Mouse (Mus musculus) left cerebral cortex, postnatal 10 days (tissue): ENCODE data around the gene Zfp85. TPM values are rescaled to one million over a fixed set of nuclear protein-coding genes. Genes with fewer than 3 reads are reported as not detected.
"Not testable (repeated sequence)": the region's sequence is repeated elsewhere in the genome, so short reads cannot be mapped to it uniquely, and the experiment has no call there.

ENCODE experiments used
- DNase-seq, 2 experiments: peaks; one replicate each; pipeline ENCODE4 v3.0.0; 2021 to 2022; ENCODE audit warnings: low spot score in 2 of 2, mixed read lengths in 1 of 2; ENCODE audit errors: extremely low spot score in 1 of 2
- intact Hi-C: fragments of 180-260 bp; cut with DNase I; formaldehyde crosslinking; loops from one replicate; pipeline ENCODE4 v1.15.1; 2025
- total RNA-seq, 2 experiments: library from RNA; stranded (reverse); gene quantifications; 2 replicates each; pipeline ENCODE4 v1.2.3; 2021

Zfp85 gene
- 1 to 10 TPM; 5.8 to 6.5 TPM for total RNA-seq

DNA sequence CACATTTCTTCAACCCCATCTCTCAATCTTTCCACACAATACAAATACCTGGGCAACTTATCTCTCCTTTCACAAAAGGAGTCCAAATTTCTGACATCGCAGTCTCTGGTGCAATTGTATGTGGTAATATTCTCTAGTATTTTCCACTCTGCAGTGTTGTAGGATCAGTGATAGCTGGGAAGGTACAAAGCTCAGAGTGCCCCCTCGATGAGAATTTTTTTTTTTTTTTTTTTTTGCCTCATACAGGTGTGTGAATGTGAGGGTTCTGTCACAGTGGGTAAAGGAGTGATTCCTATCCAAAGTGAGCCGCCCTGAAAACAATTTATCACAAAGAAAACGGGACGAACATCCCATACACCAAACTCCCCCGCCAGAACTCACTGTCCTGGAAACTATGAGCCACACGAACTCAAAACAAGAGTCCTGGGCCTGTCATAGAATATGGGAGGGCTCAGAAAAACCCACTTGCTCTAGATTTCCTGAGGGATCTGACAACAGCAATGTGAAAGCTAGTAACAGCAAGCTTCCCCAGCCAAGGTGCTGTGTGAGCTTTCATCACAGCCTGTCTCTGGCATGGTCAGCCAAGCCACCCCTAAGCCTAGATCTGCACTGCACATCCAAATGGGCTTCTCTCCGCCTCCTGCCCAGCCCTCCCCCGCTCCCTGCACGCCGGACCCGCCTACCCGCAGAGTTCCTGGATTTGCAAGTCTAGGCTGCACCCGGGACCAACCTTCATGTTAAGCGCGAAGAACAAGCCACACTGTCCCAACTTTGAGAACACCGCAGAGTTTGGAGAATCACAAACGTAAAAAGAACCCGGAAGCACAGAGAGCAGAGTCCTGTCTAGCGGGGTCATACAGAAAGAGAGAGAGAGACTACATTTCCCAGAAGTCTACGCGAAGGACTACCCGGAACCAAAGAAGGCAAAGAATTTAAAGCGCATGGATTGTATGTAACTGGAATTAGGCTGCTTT, at the start of gene Zfp85:
TSS of gene Zfp85 (minus strand) at position 896 of the 974 bp plus-strand sequence.
- intact Hi-C loops: loop anchor here (10.0 kb wide), 1 partner anchor 60 kb away; the partner anchor contains the start of gene Zfp273
- peak; percentile 47 to 72 for DNase-seq

DNA sequence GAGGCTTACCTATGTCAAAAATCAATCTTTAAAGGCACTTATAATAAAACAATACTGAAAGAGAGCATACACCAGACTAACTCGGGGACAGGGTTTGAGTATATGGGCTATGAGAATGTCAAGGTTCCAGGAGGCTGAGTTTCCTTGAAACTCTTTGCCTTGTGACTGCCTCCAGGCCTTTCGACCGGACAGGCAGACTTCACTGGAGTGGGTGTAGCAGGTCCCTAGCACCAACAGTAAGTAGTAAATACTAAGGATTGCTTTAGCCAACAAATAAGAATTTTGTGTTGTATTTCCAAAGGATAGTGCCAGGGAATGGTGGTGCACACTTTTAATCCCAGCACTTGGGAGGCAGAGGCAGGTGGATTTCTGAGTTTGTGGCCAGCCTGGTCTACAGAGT, 44.1 kb upstream of the Zfp85 start:
- DNase-seq, intact Hi-C loops: not testable (repeated sequence)

DNA sequence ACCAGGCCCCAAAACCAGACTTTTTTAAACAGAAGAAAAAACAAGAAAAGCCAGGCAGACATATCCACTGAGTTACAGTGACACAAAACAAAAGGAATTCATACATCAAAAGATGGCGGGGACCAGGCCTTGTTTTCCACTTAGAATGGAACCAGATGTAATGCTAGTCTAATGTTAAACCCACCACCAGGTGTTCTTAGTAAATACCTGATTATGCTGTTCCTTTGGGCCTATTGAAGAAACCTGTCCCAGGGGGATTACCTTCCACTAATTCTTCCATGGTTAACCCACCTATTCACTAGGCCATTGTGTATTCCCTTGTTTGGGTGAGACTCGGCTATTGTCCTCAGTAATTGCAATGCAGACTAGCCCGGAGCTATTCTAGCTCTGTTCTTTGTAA, 43.6 kb upstream of the Zfp85 start:
- intact Hi-C loops: no loop called here
- DNase-seq: no peak

DNA sequence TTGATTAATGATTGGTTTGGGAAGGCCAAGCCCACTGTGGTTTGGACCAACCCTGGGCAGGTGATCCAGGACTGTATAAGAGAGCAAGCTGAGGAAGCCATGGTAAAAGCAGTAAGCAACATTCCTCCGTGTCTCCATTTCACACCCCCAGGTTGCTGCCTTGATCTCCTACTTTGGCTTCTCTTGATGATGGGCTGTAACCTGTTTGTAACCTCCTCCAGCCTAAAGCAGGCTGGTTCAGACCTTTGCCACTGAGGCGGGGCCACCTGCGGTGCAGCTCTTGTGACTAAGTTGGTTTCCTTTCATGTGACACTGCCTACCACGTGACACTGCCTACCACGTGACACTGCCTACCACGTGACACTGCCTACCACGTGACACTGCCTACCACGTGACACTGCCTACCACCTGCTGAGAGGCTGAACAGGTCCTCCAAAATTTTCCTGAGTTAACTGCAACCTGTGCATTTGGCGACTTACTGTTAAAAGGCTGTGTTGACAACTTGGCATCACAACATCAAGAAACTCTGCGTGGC, 37.0 kb upstream of the Zfp85 start:
- intact Hi-C loops: no loop called here
- DNase-seq: no peak

DNA sequence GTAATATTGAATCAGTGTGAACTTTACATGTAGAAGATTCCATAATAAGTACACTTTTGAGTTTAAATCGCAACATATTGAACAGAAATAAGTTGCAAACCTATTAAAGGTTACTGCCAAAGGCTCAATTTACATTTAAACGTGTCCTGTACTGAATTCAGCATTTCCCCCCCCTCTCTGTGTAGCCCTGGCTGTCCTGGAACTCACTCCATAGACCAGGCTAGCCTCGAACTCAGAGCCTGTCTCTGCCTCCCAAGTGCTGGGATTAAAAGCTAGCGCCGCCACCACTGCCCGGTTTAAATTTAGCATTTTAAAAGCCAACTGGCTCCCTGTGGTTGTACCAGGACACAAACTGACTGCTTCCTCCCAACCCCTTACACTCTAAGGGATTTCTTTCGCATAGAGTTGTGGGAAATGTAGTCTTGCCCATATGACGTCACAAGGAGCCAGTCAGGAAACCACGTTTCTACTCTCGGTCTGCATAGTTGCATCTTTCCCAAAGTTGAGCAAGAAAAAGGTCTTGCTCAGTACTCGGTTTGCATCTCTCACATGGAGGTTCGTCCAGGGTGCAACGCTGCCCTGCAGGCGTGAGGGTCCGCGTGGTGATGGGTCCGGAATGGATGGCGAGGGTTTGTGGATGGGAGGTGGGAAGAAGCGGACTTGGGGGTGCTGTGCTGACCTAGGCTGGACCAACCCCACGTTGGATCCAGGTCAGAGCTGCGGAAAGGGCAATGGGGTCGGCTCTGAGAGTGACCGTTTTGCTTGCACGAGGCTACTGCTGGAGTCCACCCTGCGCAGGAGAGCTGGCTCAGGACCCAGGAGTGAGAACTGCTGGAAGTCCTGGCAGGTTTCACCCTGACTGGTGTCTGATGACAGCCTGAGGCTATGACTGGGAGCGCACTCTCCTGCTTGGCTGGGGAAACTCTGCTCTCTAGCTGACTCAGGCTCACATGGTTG, 24.5 kb upstream of the Zfp85 start, which contains the start of gene Zfp493:
TSS of gene Zfp493 (plus strand) at position 429 of the 957 bp plus-strand sequence.
- intact Hi-C loops: no loop called here
- peak; percentile 50 to 79 for DNase-seq

DNA sequence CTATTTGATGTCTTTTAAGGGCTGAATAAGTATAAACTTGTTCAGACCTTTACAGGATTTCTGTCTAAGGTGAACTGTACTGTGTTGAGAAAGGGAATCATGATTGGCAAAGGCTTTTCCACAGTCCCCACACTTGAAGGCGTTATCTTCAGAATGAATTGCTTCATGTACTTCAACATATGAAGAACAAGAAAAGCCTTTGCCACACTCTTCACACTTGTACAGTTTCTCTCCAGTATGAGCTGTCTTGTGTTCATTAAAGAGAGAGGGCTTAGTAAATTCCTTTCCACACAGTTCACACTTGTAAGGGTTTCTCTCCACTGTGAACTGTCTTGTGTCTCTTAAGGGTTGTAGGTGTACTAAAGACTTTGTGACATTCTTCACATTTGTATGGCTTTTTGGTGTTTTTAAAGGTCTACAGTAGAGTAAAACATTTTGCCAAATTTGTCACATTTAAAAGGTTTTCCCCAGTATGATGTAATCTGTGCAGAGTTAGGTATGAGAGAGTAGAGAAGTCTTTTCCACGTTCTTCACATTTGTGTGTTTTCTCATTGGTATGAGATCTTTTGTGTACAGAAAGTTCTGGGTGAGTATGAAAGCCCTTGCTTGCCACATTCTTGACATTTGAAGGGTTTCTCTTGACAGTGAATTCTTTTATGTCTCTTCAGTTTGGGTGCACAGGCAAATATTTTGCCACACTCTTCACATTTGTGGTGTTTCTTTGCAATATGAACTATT, 8.2 kb upstream of the Zfp85 start:
- no peak for DNase-seq
- intact Hi-C loops: no loop called here

DNA sequence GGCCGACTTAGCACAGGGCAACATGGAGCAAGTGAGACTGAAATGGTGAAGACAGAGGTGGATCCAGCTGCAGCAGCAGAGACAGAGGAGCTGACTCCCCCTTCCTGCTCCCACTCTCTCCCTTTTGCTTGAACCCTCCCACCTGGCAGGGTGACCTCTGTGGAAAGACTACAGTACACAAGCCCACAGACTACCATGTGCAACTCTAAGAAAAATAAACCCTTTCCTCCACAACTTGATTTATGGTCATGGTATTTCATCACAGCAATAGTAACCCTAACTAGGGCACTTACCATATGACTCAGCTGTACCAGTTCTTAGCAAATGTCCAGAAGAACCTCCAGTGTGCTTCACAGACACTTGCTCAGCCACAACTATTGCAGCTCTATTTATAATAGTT, 4.9 kb upstream of the Zfp85 start:
- intact Hi-C loops: loop anchor here (10.0 kb wide), 1 partner anchor 55 kb away; the partner anchor contains the start of gene Zfp273
- no peak for DNase-seq

DNA sequence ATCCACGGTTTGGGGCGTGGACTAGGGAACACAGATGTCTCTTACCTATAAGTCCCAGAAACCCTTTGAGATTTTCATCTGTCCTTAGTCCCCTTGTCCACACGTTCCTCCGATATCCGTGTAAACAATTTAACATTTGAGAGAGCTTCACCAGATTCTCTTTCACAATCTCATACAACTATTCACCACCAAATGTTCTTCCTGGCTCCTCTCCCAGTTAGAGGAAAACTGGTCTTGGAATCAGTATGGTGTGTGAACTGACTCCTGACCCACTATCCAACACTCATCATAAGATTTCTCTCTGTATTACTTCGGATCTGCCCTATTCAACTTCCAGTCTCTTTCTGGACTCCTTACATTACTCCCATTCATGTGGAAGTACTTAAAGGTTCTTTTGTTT, 733 bp upstream of the Zfp85 start:
- intact Hi-C loops: loop anchor here (10.0 kb wide), 1 partner anchor 59 kb away; the partner anchor contains the start of gene Zfp273
- DNase-seq: no peak

DNA sequence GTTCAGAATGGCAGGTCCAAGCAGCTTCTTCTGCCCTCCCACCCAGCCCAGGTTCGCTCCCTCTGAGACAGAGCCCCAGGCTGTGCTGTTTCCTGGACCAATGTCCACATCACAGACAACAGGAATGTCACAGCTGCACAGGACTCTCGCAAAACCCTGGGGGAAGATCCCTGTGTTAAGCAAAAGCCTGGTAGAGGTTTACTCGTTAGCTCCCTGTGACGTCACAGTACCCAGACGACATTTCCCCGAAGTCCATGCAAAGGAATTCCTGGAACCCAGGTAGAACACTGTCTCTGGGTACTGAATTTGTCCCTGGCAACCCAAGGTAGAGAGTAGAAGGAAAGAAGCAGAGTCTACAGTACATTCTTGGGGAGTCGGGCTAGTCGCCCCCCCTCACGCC, 11.1 kb downstream of the Zfp85 start:
- intact Hi-C loops: no loop called here
- DNase-seq: no peak

DNA sequence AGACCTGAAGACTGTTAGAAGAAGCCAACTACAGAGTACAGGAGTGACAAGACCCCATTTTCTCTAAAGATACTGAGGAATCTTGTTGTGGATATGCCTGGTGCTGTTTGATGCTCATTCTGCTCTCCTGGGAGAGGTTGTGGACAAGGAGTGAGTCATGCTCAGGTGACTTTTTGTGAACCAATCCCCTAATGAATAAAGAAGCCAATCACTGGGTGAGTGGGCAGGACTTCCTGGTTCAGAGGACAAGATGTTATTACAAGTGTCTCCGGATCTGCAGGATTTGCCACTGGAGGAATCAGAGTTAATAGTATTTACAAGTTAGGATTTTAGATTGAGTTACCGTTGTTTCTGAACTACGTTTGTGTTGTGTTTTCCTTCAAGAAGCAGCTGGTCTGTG, 12.1 kb downstream of the Zfp85 start:
- DNase-seq: no peak
- intact Hi-C loops: no loop called here

DNA sequence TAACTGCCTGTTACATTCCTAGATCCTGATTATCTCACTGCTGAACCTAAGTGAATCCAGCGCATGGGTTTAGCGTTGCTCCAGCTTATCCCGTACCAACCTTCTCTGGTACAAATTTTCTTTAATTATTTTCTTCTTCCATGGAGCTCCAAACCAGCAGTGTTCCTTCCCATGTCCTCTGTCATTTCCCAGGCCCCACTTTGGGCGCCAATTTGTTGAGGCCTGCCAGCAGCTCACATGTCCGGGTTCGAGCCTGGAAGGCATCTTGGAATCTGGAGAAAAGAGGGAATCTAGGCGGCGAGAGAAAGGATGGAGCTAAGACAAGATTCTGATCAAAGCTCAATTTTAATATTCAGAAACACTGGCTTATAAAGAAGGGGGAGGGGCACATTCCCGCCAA, 20.6 kb downstream of the Zfp85 start:
- DNase-seq, intact Hi-C loops: not testable (repeated sequence)

DNA sequence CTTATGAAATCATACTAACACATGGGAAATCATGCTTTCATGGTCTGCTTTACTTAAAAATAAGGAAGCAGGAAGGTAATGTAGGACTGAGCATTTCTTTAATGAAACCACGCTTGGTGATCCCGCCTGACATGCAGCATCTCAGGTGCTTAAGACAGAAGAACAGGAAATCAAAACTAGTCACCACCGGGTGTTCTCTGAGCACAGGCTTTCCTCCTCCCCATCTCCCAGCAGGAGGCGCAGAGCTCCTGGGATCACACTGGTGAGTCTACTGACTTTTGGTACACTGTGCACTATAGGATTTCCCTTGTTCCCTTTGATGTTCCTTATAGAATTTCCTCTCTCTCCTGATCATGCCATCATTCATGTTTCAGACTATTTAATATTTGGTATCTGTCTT, 25.6 kb downstream of the Zfp85 start:
- DNase-seq: not testable (repeated sequence)

DNA sequence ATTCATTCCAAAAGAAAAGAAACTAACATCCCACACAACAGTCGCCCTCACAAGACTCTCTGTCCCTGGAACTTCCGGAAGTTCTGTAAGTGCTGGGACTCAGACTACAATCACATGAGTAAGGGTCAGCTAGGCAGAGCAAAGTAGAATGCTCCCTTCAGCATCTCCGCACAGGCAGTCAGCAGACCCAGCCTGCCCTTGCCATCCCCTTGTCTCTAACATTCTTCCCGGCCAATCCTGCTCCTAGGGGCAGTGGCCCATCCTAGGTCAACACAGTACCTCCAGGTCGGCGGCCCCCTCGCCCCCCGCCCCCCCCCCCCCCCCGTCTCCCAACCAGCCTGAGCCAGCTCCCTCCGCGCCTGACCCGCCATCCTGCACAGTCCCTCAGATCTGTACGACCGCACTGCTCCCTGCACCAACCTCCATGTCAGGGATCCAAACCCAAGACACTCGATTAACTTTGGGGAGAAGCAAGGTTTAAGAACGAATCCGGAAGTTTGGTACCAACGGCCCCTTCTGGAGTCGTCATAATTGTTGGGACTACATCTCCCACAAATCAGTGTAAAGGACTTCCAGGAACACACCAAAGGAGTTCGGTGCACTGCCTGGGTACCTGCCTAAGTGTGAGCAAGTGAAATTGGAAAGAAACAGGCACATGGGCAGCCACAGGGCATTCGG, 26.2 kb downstream of the Zfp85 start, which contains the start of gene Zfp65:
TSS of gene Zfp65 (minus strand) at position 533 of the 678 bp plus-strand sequence.
- intact Hi-C loops: loop anchor here (10.0 kb wide), 1 partner anchor 116 kb away; no protein-coding TSS in a partner anchor
- peak; percentile 45 to 65 for DNase-seq

More for the DNA sequence above, 25.6 kb downstream of the Zfp85 start:
- intact Hi-C loops: loop anchor here (10.0 kb wide), 1 partner anchor 115 kb away; no protein-coding TSS in a partner anchor

DNA sequence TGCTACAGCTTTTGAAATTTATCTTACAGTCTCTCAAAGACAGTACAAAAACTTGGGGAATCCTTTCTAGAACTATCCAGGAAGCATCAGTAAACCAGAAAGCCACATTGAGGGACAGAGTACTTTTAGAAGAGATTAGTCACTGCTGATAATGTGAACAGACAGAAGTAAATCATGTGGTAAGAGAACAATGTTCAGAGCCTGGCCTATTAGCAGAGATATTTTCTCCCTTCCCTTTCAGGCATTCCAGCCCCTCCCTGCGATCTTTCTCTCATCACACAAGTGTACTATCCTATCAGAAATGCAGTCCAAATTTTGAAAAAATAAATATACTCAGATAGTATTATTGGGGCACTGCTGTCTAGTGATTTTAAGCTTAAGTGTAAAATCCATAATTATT, 26.9 kb downstream of the Zfp85 start:
- intact Hi-C loops: loop anchor here (10.0 kb wide), 1 partner anchor 117 kb away; no protein-coding TSS in a partner anchor
- DNase-seq: no peak

DNA sequence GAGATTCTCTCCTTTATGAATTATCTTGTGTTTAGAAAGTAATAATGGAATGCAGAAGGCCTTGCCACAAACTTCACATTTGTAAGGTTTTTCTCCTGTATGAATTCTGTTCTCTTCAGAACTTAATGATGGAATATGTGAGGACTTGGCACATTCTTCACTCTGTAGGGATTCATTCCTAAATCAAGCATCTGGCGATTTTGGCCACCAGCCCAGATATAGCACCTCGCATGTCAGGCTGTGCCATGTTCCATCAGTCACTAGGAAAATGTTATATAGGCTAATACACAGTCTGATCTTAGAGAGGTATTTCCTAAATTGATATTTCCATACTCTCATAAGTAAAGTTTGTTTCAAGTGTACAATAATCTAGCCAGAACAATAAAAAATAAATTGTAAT, 29.7 kb downstream of the Zfp85 start:
- intact Hi-C loops: loop anchor here (10.0 kb wide), 1 partner anchor 119 kb away; no protein-coding TSS in a partner anchor

DNA sequence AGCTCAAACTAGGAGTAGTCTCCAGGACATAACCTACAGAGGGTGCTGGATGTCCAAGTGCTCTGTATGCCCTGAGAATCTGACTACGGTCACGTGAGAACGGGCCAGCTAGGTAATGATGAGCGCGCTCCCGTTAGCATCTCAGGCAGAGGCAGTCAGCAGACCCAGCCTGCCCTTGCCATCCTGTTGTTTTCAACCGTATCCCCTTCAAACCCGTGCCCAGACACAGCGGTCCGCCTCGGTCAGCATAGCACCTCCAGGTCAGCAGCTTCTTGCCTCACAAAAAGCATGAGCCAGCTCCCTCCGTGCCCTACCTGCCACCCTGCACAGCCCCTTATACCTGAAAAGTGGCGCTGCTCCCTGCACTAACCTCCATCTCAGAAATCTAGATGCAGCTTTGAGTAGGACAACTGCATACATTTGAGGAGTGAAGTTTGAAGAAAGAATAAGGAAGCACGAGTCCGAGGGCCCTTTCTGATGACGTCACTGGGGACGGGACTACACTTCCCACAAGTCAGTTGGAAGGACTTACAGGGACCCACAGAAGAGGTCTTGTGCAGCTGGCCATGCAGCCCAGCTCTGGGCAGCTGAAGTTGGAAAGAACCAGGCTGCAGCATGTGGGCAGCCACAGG, 31.1 kb downstream of the Zfp85 start:
- intact Hi-C loops: loop anchor here (10.0 kb wide), 1 partner anchor 121 kb away; no protein-coding TSS in a partner anchor
- peak; percentile 91 for DNase-seq

More for the DNA sequence above, 29.7 kb downstream of the Zfp85 start:
- not testable (repeated sequence) for DNase-seq
